Mouse (Mus musculus): ENCODE measurements around the gene Strap. TPM values are rescaled to one million over a fixed set of nuclear protein-coding genes. Genes with fewer than 3 reads are reported as not detected.

Strap gene
- polyA plus RNA-seq, 1 experiment = 13.1 TPM

- Histone ChIP-seq H3K4me3 (replicated peaks) (no peak overlapping the region), H3K27me3 (replicated peaks) (no peaks in the 10 kb centered on the region), H3K9me3 (peaks cover 8% of the 10 kb centered on the region), H3K36me3 (replicated peaks; ENCODE audit: low read length) (peaks cover 81% of the 10 kb centered on the region), H3K4me1 (peaks cover 27% of the 10 kb centered on the region)
- TF ChIP-seq GATA1 (IDR thresholded peaks at IDR 0.05; ENCODE audit: borderline replicate concordance, low read length) (no peak), FLI1 (IDR thresholded peaks at IDR 0.05; ENCODE audit: low read length) (no peak)
These were observed 62.0 kb downstream of the Strap start for GRCm38 (mm10) chr6:137796596-137797567.

- H3K27me3 ChIP-seq (replicated peaks) = no peaks in the 10 kb centered on the region
- H3K4me1 ChIP-seq = peaks cover 14% of the 10 kb centered on the region
- TF ChIP-seq FLI1 (IDR thresholded peaks at IDR 0.05; ENCODE audit: low read length) (no peak), GATA1 (IDR thresholded peaks at IDR 0.05; ENCODE audit: borderline replicate concordance, low read length) (no peak)
- peaks cover 89% of the 10 kb centered on the region for H3K36me3 ChIP-seq (replicated peaks; ENCODE audit: low read length)
- peaks cover 11% of the 10 kb centered on the region for H3K9me3 ChIP-seq
- H3K4me3 ChIP-seq (replicated peaks) = no peak overlapping the region
These were observed 64.4 kb downstream of the Strap start for GRCm38 (mm10) chr6:137799253-137799652.

Other genes with a start within 250 kb of the Strap start
- 0.47 and 0.61 TPM in 2 replicates for gene Eps8, start 80.2 kb upstream of the Strap start, polyA plus RNA-seq (2012; ENCODE audit: insufficient read depth, low replicate concordance)
- 10.2 and 41.1 TPM in 2 replicates for gene Dera, start 19.5 kb downstream of the Strap start, polyA plus RNA-seq (2012; ENCODE audit: insufficient read depth, low replicate concordance)

Data from megakaryocyte, embryonic 14.5 days (primary cell).